Mouse (Mus musculus) neutrophil, adult 83 days (primary cell): ENCODE results near the gene Myh6. TPM values are rescaled to one million over a fixed set of nuclear protein-coding genes. Genes with fewer than 3 reads are reported as not detected.

Experiments used
- total RNA-seq, 2 experiments: library from RNA; stranded (reverse); gene quantifications; one replicate each; pipeline ENCODE4 v1.2.4; 2023

Myh6 gene
- not detected for total RNA-seq

DNA sequence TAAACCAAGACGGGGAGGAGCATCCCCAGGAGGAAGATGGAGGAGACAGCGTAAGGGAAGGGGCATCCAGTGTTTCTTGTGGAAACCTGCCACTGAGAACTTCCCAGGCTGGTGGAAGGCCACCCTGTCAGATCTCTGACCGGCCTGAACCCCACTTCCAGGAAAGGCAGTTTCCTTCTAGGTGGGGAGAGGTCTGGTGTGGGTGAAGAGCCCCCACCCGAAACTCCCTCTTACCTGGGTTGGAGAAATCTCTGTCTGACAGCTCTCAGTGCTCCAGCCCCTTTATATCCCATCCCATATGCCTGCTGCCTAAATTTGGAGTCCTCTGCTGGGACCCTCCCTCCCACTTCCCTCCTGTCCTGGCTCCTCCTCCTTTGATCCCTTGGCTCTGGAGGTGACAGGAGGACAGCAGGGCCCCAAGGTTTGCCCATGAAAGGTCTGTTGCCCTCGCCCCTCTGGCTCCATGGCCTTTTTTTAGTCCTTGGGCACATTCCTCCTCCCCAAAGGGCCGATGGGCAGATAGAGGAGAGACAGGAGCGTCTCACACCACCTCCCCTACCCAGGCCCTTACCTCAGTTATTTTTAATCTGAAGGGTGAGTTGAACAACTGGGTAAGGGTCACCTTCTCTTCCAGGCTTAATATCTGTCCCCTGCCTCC is at the start of gene Myh6:
Myh6 (minus strand) TSS at position 608 of the 658 bp plus-strand sequence.

DNA sequence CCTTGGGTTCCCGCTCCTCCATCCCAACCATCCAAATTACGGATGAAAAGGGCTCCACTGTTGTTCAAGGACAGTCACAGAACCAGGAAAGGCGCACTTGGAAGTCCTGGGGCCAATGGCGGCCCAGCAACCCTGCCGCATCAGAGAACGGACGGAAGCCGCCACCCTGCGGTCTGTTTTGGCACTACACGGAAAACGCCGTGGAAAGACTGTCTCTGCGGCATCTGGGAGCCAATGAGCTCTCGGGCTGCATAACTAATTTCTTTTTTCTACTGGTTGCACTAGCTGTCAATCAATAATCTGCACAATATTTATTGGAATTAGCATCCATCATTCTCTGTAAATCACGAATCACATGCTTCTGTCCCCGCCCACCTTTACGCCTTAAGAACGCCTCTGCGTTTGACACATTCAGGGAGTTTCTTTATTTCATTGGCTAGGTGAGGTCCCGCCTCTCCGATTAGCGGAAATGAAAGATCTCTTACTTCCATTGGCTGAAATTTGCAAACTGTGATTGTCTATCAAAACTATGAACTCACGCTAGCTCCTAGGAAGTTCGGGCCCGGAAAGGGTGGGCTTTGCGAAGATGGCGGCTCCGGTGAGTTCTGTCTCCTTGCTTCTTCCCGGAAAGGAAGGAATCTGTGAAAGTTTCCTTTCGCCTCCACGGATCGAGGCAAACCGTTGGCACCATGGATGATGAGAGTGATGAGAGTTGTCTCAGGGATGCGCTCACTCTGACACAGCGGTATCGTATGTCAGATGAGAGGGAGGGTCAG is 48.5 kb upstream of the Myh6 start, which contains the start of gene Ngdn:
Ngdn (plus strand) TSS at position 464 of the 776 bp plus-strand sequence.

DNA sequence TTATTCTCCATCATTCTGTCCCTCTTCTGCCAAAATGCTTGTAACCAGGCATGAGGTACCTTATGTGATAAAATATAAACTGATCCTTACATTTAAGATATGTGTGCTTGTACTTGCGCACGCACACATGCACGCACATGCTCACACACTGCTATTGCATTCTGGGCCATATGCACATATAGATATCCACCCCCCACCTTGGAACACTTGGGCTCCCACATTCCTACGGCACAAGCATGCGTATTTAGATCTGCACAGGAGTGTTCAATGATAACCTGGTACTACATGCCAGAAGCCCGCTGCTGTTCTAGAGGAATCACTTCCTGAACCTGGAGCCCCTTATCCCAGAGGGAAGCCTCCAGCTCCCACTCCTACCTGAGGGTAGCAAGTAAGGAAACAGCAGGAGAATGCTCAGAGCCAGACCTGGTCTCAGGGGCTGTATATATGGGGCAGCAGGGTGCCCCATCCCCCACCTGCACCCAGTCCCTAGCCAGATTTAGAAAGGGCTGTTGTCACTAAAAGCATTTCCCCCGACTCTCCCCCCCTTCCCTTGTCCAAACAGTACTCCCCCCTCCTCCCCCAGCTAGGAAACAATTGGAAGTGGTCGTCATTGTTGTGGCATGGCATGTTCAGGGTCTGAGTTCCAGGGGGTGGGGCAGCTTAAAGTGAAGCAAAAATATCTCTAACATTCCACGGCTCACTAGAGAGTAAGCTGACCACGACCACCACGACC is 27.6 kb upstream of the Myh6 start, which contains the start of gene Myh7:
Myh7 (minus strand) TSS at position 491 of the 733 bp plus-strand sequence.

DNA sequence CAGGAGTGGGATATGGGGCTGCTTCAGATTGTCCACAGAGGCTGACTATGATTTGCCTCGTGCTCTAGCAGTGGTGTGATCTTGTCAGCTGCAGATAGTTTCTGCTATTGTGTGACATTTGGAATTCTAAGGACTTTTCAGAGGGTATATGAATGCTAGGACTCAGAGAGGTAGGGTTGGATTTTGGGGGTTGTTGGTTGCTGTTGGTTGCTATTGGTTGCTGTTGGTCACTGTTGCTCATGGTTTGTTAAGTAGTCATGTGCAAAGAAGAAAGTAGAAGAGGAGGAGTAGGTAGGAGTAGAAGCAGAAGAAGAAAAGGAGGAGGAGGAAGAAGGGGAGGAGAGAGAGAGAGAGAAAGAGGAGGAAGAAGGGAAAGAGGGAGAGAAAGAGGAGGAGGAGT is 9.9 kb upstream of the Myh6 start, which contains the start of gene Gm17428:
Gm17428 (plus strand) TSS at position 301 of the 400 bp plus-strand sequence.

GRCm38 (mm10) chr14:54935904-54936830 is 30.6 kb downstream of the Myh6 start, which contains the start of gene Cmtm5:
Gene Cmtm5, plus strand, starts transcription at chr14:54936261.

DNA sequence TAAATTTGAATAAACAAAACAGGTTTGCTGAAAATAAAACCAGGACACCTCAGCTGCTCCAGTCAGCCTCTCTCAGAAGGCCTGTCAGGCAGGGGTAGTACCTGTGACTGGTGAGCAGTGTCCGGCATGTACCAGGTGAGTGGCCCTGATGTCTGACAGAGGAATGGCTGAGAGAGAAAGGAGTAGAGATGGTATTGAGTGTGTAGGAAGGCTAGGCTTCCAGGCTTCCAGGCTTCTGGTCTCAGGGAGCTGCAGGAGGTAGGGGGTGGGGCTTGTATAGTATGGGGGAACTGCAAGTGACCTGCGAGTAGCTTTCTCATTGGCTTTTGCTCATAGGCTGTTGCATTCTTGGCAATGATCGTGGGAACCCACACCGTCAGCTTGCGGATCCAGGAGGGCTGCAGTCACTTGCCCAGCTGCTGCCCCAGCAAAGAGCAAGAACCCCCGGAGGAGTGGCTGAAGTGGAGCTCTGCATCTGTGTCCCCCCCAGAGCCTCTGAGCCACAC is 34.0 kb downstream of the Myh6 start, which contains the start of gene Il25:
Il25 (plus strand) TSS at position 51 of the 506 bp plus-strand sequence.

GRCm38 (mm10) chr14:54925349-54926342 is 41.1 kb downstream of the Myh6 start, which contains the start of gene Efs:
Gene Efs, minus strand, starts transcription at chr14:54926126.

DNA sequence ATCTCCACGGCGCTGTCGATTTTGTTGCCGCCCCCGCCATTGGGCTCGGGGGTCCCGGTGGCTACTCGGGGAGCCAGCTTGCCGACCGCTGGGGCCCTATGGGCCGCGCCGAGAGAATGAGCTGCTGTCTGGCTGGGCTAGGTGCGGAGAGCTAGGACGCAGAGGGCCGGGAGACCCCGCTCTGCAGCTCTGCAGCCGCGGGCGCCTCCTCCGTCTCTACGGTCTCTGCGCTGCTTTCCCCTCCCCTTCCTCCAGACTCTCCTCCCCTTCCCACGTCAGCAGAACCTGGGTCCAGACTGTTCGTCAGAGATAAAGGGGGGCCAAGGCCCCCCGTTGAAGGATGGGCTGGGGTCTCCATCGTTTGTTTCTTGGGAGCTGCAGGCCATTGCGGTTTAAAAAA is 53.8 kb downstream of the Myh6 start, which contains the start of gene Slc22a17:
Slc22a17 (minus strand) TSS at position 247 of the 400 bp plus-strand sequence.

DNA sequence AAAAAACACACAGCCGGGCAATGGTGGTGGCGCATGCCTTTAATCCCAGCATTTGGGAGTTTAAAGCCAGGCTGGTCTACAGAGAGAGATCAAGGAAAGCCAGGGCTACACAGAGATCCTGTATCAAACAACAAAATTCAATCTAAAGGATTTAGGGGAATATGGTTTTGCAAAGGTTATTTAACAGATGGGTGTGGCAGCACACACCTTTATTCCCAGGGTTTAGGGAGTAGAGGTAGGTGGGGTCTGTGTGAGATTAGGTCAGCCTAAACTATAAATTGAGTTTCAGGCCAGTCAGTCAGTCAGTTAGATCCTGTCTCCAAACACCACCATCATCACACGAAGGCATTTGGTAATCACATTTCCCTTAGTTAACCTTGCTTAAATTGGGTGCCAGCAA is 74.5 kb downstream of the Myh6 start, which contains the start of gene Pabpn1:
Pabpn1 (plus strand) TSS at position 301 of the 400 bp plus-strand sequence.

Other genes with a start within 250 kb of the Myh6 start
- 1 to 10 TPM; 5.0 to 5.1 TPM for gene Slc7a8, start 185.0 kb downstream of the Myh6 start, total RNA-seq
- gene Rnf212b, start 152.8 kb downstream of the Myh6 start, total RNA-seq: not detected
- 10 to 100 TPM in 1 of 2 experiments, 1 to 10 TPM in 1; 8.7 to 10.9 TPM for gene Homez, start 96.0 kb downstream of the Myh6 start, total RNA-seq
- gene Ppp1r3e, start 89.4 kb downstream of the Myh6 start, total RNA-seq: 1 to 10 TPM; 1.7 to 2.5 TPM
- gene Bcl2l2, start 83.5 kb downstream of the Myh6 start, total RNA-seq: 1 to 10 TPM; 6.6 to 8.1 TPM
- 1 to 10 TPM in 1 of 2 experiments, under 1 TPM in 1; 0.85 to 1.5 TPM for gene Gm20521, start 83.5 kb downstream of the Myh6 start, total RNA-seq
- gene Pabpn1, start 74.4 kb downstream of the Myh6 start, total RNA-seq: 100 to 1,000 TPM; 136 to 145 TPM
- under 1 TPM; 0.55 to 0.57 TPM for gene Slc22a17, start 53.8 kb downstream of the Myh6 start, total RNA-seq
- gene Efs, start 40.8 kb downstream of the Myh6 start, total RNA-seq: under 1 TPM in 1 of 2 experiments, not detected in 1; 0.33 TPM
- gene Il25, start 34.2 kb downstream of the Myh6 start, total RNA-seq: not detected
- gene Cmtm5, start 30.7 kb downstream of the Myh6 start, total RNA-seq: not detected
- not detected for gene Gm17428, start 10.0 kb upstream of the Myh6 start, total RNA-seq
- gene Myh7, start 27.7 kb upstream of the Myh6 start, total RNA-seq: not detected
- 10 to 100 TPM; 35.4 to 38.4 TPM for gene Ngdn, start 48.5 kb upstream of the Myh6 start, total RNA-seq
- 1 to 10 TPM; 1.7 to 2.1 TPM for gene Zfhx2, start 125.4 kb upstream of the Myh6 start, total RNA-seq
- gene Thtpa, start 127.9 kb upstream of the Myh6 start, total RNA-seq: 1 to 10 TPM; 2.8 to 3.8 TPM
- gene Ap1g2, start 139.7 kb upstream of the Myh6 start, total RNA-seq: 10 to 100 TPM; 37.1 to 42.6 TPM
- gene Jph4, start 150.0 kb upstream of the Myh6 start, total RNA-seq: not detected